Mouse (Mus musculus) thymus, postnatal 10 days (tissue): Measurements from ENCODE around the gene Sirt1.

Experiments used
- DNase-seq, 2 experiments: peaks; one replicate each; pipeline ENCODE4 v3.0.0; 2021; ENCODE audit warnings: low spot score in 2 of 2

The Sirt1 gene

GRCm38 (mm10) chr10:63336901-63337300 is 44.6 kb downstream of the Sirt1 start:
- DNase-seq = no peak

- no peak for DNase-seq
These were observed 54.4 kb downstream of the Sirt1 start for GRCm38 (mm10) chr10:63327091-63327490.

DNA sequence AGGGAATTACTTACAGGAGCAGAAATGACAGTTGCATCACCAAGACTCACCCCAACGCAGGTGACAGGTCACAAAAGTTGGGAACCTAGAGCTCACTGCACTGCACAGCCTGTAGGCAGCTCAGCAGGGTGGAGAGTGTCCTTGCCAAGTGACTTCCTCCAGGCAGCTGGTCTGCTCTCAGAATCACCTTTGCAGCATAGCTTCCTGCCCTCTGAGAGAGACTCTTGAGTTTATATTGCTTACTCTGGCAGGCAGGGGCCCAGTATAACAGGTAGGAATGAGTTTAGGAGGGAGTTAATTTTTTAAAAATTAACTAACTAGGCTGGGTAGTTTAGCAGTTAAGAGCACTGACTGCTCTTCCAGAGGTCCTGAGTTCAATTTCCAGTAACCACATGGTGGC is 67.8 kb downstream of the Sirt1 start:
- DNase-seq = no peak

DNA sequence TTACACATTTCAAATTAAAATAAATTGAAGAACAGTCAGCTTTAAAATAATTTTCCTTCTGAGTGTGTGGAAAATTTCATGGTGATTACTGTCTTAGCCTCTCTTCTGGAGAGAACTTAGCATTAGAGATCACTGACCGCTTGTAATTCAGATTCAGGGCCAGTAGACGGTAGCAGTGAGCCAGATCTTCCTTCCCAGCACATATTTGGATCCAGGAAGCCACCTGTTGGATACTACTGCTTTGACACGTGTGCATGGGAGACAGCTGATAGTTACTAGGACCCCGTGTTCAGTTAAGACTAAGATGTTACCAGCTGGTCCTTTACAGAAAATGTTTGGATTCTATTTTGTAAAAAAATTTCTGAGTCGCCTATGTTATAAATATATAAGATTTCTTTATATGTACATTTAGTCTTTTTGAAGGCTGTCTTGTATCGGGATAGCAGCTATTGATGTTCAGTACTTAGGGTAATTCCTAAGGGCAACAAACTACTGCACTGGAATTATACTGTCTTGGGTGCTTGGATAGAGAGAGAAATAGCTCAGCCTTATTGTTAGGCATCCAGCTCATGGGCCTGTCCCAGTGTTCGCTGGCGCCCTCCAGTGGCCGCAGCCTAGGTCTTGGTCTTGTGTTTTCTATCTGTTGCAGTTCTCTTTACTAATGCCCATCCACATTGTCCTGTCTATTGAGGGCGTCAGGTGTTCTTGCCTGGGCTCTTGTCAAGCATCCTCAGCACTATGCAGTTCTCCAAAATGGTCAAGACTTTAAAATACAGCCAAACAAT is 72.7 kb downstream of the Sirt1 start:
- peak; percentile 40 to 80 for DNase-seq

GRCm38 (mm10) chr10:63302356-63302755 is 79.1 kb downstream of the Sirt1 start:
- no peak for DNase-seq

DNA sequence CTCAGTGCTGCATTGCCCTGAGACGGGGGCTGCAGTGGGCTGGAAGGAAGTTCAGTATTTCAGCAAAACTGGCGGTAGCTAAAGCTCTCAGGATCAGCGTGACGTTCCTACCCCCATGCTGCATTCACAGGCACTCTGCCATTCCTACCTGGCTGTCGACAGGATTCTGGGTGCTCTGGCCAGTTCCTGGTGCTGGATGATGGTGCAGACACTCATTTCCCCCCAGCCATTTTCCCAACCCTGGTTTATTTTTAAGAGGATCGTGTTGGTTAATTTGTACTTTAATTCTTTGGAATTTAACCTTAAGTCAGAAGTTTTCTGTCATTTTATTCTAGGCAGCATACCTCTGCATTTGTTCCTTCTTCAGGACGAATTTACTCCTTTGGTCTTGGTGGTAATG is 98.7 kb downstream of the Sirt1 start:
- no peak for DNase-seq

- no peak for DNase-seq
These were observed 99.1 kb downstream of the Sirt1 start for GRCm38 (mm10) chr10:63282417-63282816.

- no peak for DNase-seq
These were observed 101.7 kb downstream of the Sirt1 start for GRCm38 (mm10) chr10:63279851-63280250.

- DNase-seq = no peak
These were observed 104.5 kb downstream of the Sirt1 start for GRCm38 (mm10) chr10:63277010-63277409.

GRCm38 (mm10) chr10:63272868-63273267 is 108.6 kb downstream of the Sirt1 start:
- DNase-seq = no peak

DNA sequence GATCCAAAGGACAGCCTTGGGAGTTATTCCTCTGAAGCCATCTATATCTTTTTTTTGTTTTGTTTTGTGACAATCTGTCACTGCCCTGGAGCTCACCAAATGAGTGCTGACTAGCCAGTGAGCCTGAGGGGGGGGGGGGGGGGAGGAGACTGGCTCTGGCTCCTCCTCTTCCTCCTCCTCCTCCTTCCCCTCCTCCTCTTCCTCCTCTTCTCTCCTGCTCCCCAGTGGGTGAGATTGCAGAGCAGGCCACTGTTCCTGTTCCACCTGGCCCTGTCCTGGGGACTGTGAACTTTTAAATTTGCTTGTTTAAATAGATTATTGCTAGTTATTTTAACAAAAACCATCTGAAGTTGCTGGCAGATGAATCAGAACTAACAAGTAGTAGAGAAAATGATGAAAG is 109.1 kb downstream of the Sirt1 start:
- no peak for DNase-seq
